Comparison of ENCODE assay signal across 7 mouse cellular contexts in the genomic region with DNA sequence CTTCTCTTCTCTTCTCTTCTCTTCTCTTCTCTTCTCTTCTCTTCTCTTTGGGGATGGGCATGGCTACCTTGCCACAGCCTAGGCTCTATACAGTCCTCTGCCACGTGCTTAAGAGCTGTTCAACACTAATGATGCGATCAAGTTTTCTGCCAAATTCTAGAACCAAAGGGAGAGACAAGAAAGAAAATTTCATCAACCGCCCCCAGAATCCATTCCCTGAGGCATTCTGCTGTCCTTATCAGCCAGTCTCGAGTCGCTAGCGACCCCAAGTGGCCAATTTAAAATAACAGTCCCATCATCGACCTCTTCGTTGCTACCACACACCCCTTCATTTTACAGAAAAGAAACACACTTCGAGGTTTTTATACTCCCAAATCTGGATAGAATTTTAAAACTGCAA.
DNase-seq lines count a peak whose midpoint lies in the region; ATAC-seq and TF ChIP-seq lines count a peak whose summit lies in the region.

No protein-coding gene starts in this region.

- intact Hi-C loops in left cerebral cortex, postnatal 25 days (cut with DNase I): loop anchor here (2.0 to 10.0 kb wide), 6 partner anchors 84 to 996 kb away; partner anchors contain the start of gene Ldb2

- TF ChIP-seq CTCF in bone marrow, adult 2 months (IDR thresholded peaks at IDR 0.05; ENCODE audit: control insufficient read depth, insufficient read depth, low read length): peak; percentile 10; the same call in 1 of the 2 replicates

- no peak overlapping the region for H3K9ac ChIP-seq in midbrain, embryonic 11.5 days (ENCODE audit: low read length)

- H3K4me2 ChIP-seq in midbrain, embryonic 11.5 days: peak overlapping the region; percentile 55

- no peak overlapping the region for H3K4me3 ChIP-seq in bone marrow, adult 2 months (replicated peaks; ENCODE audit: control insufficient read depth, low read depth, low read length)
- H3K4me3 ChIP-seq in embryonic facial prominence, embryonic 10.5 days: peak overlapping the region; percentile 49
- peak overlapping the region; percentile 28; the same call in 1 of the 2 replicates for H3K4me3 ChIP-seq in midbrain, embryonic 11.5 days (ENCODE audit: low read depth, low read length)

- no peaks in the 10 kb centered on the region for H3K4me1 ChIP-seq in bone marrow, adult 2 months (ENCODE audit: control insufficient read depth, insufficient read depth, low read length)
- H3K4me1 ChIP-seq in embryonic facial prominence, embryonic 10.5 days: peaks cover 26% of the 10 kb centered on the region
- peaks cover 6% of the 10 kb centered on the region for H3K4me1 ChIP-seq in midbrain, embryonic 11.5 days (ENCODE audit: control insufficient read depth, insufficient read depth, low read length)

- DNase-seq in embryonic facial prominence, embryonic 10.5 days (ENCODE audit: low spot score): peak; percentile 84
- peak; percentile 93 for DNase-seq in heart, adult 11 months
- DNase-seq in kidney, adult 11 months: peak; percentile 42
- DNase-seq in left cerebral cortex, postnatal 25 days (ENCODE audit: low spot score in 2 of 2): peak; percentile 91 to 93
- DNase-seq in midbrain, embryonic 11.5 days (ENCODE audit: low spot score, missing footprints): peak; percentile 98
- peak; percentile 27 to 66 for DNase-seq in spleen, postnatal 4 days (ENCODE audit: low spot score in 2 of 2)

- H3K27me3 ChIP-seq in embryonic facial prominence, embryonic 10.5 days (replicated peaks; ENCODE audit: low read depth, poor library complexity, severe bottlenecking): no peaks in the 10 kb centered on the region
- H3K27me3 ChIP-seq in midbrain, embryonic 11.5 days (ENCODE audit: control insufficient read depth, insufficient read depth, low read length): no peaks in the 10 kb centered on the region

- 7% methylated on average over 9 of the region's 9 CpGs for WGBS in bone marrow, adult 2 months
- 1% methylated on average over 9 of the region's 9 CpGs for WGBS in embryonic facial prominence, embryonic 10.5 days
- WGBS in midbrain, embryonic 11.5 days: 3% methylated on average over 9 of the region's 9 CpGs

- peak; percentile 57 for ATAC-seq in midbrain, embryonic 11.5 days (ENCODE audit: low FRiP score)

- H3K36me3 ChIP-seq in embryonic facial prominence, embryonic 10.5 days (replicated peaks): no peaks in the 10 kb centered on the region
- H3K36me3 ChIP-seq in midbrain, embryonic 11.5 days (ENCODE audit: control insufficient read depth, insufficient read depth, low read length): no peaks in the 10 kb centered on the region

- H3K9me3 ChIP-seq in embryonic facial prominence, embryonic 10.5 days: no peaks in the 10 kb centered on the region
- H3K9me3 ChIP-seq in midbrain, embryonic 11.5 days (ENCODE audit: control insufficient read depth, low read length): no peaks in the 10 kb centered on the region

- TF ChIP-seq POLR2A in bone marrow, adult 2 months (IDR thresholded peaks at IDR 0.05; ENCODE audit: borderline replicate concordance, control insufficient read depth, low read depth, low read length): no peak

- no peak overlapping the region for H3K27ac ChIP-seq in bone marrow, adult 2 months (ENCODE audit: control insufficient read depth, insufficient read depth, low read depth, low read length, poor library complexity)
- H3K27ac ChIP-seq in embryonic facial prominence, embryonic 10.5 days (replicated peaks): peak overlapping the region; percentile 80
- H3K27ac ChIP-seq in midbrain, embryonic 11.5 days (ENCODE audit: low read depth, low read length): no peak overlapping the region

Comparison
In these comparisons a context has a peak if more than half of its experiments do, and no peak if none do; other contexts are left out.
1. DNase-seq: peak in every context shown above with its lines; median percentile 98 in midbrain, embryonic 11.5 days; 93 in heart, adult 11 months; 92 in left cerebral cortex, postnatal 25 days; 84 in embryonic facial prominence, embryonic 10.5 days; 46 in spleen, postnatal 4 days; 42 in kidney, adult 11 months.